Mouse (Mus musculus): Measurements from ENCODE around the gene Ceacam19. TPM values are rescaled to one million over a fixed set of nuclear protein-coding genes. Genes with fewer than 3 reads are reported as not detected.
"Not testable (repeated sequence)": the region's sequence is repeated elsewhere in the genome, so short reads cannot be mapped to it uniquely, and the experiment has no call there.

Gene Ceacam19
- 1.2 TPM in 2 replicates for polyA plus RNA-seq (2014; fragmentation: Nextera tagmentation; extraction: Ambion mirVana)

DNA sequence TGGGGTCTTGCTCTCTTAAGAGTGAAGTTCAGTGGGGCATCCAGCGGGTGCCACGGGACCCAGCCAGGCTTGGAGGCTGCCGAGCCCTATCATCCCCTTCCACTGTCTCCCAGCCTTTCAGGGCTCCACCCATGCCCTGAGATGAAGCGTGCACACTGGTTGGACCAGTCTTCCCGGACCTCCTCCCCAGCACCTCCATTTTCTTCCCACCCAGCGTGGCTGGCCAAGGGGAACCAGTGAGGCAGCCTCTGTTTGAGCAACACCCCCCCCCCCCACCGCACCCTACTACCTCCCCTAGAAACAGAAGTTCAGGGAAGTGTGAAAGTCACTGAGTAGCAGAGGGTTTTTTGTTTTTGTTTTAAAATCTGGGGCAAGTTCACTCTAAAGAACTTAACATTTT lies at the start of gene Ceacam19:
TSS of gene Ceacam19 (minus strand) at position 117 of the 400 bp plus-strand sequence.
- Histone ChIP-seq H3K36me3 (ENCODE audit: control insufficient read depth, insufficient read depth, low read length) (no peaks in the 10 kb centered on the region), H3K27ac (replicated peaks; ENCODE audit: low read depth, low read length) (no peak within 1 kb of the TSS), H3K4me2 (ENCODE audit: low read depth, low read length) (no peak within 1 kb of the TSS), H3K27me3 (replicated peaks; ENCODE audit: control insufficient read depth, insufficient read depth, low read length) (no peaks in the 10 kb centered on the region), H3K9me3 (ENCODE audit: control insufficient read depth, low read length) (0 out of 2 replicates have a peak, but pooled peaks cover 2% of the 10 kb centered on the region), H3K4me3 (ENCODE audit: low read depth, low read length) (no peak within 1 kb of the TSS), H3K9ac (ENCODE audit: low read depth, low read length) (no peak within 1 kb of the TSS), H3K4me1 (ENCODE audit: control insufficient read depth, insufficient read depth, low read length) (no peaks in the 10 kb centered on the region)
- no peak for ATAC-seq (ENCODE audit: low read depth)
- peak; percentile 13 for DNase-seq (ENCODE audit: low spot score)
- WGBS = 75% methylated on average over 7 of the region's 7 CpGs

DNA sequence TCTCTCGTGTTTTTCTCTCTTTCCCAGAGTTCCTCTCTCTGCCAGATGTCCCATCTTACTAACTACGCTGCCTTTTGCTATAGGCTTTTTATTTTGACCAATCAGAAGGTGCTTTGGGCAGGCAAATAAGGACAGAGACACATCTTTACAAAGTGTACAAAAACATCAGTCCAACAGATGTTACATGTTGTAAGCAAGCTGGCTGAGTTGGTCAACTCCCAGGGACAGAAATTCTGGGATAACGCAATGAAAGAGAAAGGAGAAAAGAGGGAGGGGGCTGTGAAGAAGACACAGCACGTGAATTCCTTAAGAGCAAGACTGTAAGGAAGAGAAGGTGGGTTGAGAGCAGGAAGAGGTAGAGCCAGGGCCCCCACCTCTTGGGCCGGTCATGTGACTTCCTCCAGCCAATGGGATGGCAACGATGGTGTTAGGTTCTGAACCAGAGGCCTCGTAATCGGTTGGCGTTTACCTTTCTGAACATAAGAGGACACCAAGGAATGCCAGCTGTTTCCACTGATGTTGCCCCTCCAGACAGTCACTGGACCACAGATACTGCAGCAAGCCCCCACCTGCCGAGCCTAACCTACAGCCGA lies 49.6 kb upstream of the Ceacam19 start:
- H3K4me1 ChIP-seq (ENCODE audit: control insufficient read depth, insufficient read depth, low read length) = no peaks in the 10 kb centered on the region
- no peak overlapping the region for H3K27ac ChIP-seq (replicated peaks; ENCODE audit: low read depth, low read length)
- WGBS = 85% methylated on average over 11 of the region's 11 CpGs
- no peaks in the 10 kb centered on the region for H3K9me3 ChIP-seq (ENCODE audit: control insufficient read depth, low read length)
- H3K9ac ChIP-seq (ENCODE audit: low read depth, low read length) = no peak overlapping the region
- H3K27me3 ChIP-seq (replicated peaks; ENCODE audit: control insufficient read depth, insufficient read depth, low read length) = peaks cover 3% of the 10 kb centered on the region; the same call in 1 of the 2 replicates
- no peak overlapping the region for H3K4me3 ChIP-seq (ENCODE audit: low read depth, low read length)
- ATAC-seq (ENCODE audit: low read depth) (no peak), DNase-seq (ENCODE audit: low spot score) (no peak)
- H3K36me3 ChIP-seq (ENCODE audit: control insufficient read depth, insufficient read depth, low read length) = no peaks in the 10 kb centered on the region
- no peak overlapping the region for H3K4me2 ChIP-seq (ENCODE audit: low read depth, low read length)

DNA sequence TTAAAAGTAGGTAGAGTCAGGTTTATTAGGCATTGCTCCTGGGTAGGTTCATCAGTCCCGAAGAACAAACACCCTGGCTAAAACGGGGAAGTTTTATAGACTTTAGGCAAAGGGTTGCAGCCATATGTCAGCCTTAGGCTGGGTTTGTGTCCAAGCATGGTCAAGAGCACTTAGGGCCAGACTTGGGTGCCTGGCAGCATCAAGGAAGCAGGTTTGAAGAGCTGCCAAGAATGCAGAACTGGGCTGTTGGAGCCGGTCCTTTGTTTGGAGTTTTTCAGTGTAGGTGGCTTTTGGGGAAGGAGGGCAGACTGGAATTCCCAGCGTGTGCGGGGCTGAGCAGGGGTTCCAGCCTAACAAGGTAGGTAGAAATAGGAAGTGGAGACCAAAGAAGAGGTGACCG lies 48.2 kb upstream of the Ceacam19 start:
- 70% methylated on average over 6 of the region's 6 CpGs for WGBS
- H3K27ac ChIP-seq (replicated peaks; ENCODE audit: low read depth, low read length) = no peak overlapping the region
- H3K4me2 ChIP-seq (ENCODE audit: low read depth, low read length) = no peak overlapping the region
- peaks cover 10% of the 10 kb centered on the region for H3K27me3 ChIP-seq (replicated peaks; ENCODE audit: control insufficient read depth, insufficient read depth, low read length)
- no peak overlapping the region for H3K4me3 ChIP-seq (ENCODE audit: low read depth, low read length)
- H3K4me1 ChIP-seq (ENCODE audit: control insufficient read depth, insufficient read depth, low read length) = no peaks in the 10 kb centered on the region
- DNase-seq (ENCODE audit: low spot score) (no peak), ATAC-seq (ENCODE audit: low read depth) (no peak)
- no peak overlapping the region for H3K9ac ChIP-seq (ENCODE audit: low read depth, low read length)
- no peaks in the 10 kb centered on the region for H3K36me3 ChIP-seq (ENCODE audit: control insufficient read depth, insufficient read depth, low read length)
- H3K9me3 ChIP-seq (ENCODE audit: control insufficient read depth, low read length) = no peaks in the 10 kb centered on the region

DNA sequence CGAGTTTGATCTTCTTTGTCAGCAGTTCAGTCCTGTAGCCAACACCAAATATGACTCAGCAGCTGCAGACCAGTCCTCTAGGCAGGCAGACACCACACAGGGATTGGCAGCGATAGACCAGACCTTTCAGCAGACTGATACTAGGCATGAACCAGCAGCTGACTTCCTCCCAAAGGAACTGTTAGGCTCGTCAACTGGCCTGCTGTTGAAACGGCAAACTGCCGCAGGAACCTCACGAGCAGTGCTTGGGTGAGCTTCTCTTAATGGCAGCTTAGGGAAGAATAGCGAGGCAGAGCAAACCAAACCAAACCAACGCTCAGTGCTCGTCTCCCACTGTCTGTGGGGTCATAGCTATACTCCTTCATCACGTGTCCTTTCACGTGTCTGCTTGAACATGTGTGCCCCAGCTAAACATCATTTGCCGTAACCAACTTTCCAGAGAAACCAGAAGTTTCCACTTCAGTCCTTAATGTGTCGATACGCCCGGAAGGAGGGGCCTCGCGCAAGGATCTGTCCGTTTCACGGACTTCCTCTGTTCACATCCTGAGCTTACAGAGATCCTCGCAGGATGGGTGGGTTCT lies 47.5 kb upstream of the Ceacam19 start:
- Histone ChIP-seq H3K27me3 (replicated peaks; ENCODE audit: control insufficient read depth, insufficient read depth, low read length) (peaks cover 10% of the 10 kb centered on the region), H3K4me2 (ENCODE audit: low read depth, low read length) (no peak overlapping the region), H3K4me3 (ENCODE audit: low read depth, low read length) (no peak overlapping the region), H3K9ac (ENCODE audit: low read depth, low read length) (no peak overlapping the region), H3K9me3 (ENCODE audit: control insufficient read depth, low read length) (no peaks in the 10 kb centered on the region), H3K4me1 (ENCODE audit: control insufficient read depth, insufficient read depth, low read length) (no peaks in the 10 kb centered on the region), H3K27ac (replicated peaks; ENCODE audit: low read depth, low read length) (no peak overlapping the region), H3K36me3 (ENCODE audit: control insufficient read depth, insufficient read depth, low read length) (no peaks in the 10 kb centered on the region)
- DNase-seq (ENCODE audit: low spot score) (peak; percentile 26), ATAC-seq (ENCODE audit: low read depth) (no peak)
- WGBS = 68% methylated on average over 20 of the region's 20 CpGs

DNA sequence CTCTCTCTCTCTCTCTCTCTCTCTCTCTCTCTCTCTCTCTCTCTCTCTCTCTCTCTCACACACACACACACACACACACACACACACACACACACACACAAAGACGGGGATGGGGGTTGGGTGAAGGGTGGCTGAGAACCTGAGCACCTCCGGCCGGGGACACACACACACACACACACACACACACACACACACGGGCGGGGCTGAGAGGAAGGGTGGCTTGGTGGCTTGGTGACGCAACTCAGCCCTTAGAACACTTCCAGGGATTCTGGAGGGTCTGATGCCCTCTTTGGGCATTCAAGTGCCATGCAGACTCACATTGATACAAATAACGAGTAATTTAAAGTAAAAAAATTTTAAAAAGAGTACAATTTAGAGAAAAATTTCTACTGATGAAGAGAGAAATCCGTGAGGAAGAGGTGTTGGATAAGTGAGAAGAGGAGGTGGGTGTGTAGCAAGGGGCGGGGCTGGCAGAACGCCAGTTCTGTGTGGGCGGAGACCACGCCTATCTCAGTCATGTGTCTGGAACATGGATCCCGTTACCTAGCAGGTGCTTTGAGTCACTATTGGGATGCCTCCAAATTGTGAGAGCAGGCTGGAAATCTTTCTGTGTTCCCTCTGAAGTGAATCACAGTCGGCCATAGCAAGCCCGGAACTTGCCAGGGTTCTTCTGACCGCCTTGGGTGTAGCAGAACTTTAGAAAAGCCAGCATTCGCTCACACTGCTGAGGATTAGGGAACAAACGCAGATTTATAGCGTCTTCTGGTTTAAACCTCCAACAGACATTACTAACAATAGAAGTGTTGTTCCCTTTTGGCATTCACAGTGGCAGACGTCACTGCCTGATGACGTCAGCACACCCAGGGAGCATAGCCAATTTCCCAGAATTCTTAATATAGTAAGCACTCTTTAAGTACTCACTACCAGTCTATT lies 45.4 kb upstream of the Ceacam19 start:
- Histone ChIP-seq H3K36me3 (ENCODE audit: control insufficient read depth, insufficient read depth, low read length) (no peaks in the 10 kb centered on the region), H3K27ac (replicated peaks; ENCODE audit: low read depth, low read length) (no peak overlapping the region; the same call in 1 of the 2 replicates), H3K9me3 (ENCODE audit: control insufficient read depth, low read length) (no peaks in the 10 kb centered on the region), H3K9ac (ENCODE audit: low read depth, low read length) (0 out of 2 replicates have a peak overlapping the region, but pooled peaks have one; percentile 14), H3K4me1 (ENCODE audit: control insufficient read depth, insufficient read depth, low read length) (no peaks in the 10 kb centered on the region), H3K4me2 (ENCODE audit: low read depth, low read length) (peak overlapping the region; percentile 31), H3K4me3 (ENCODE audit: low read depth, low read length) (peak overlapping the region; percentile 2; the same call in 1 of the 2 replicates), H3K27me3 (replicated peaks; ENCODE audit: control insufficient read depth, insufficient read depth, low read length) (peaks cover 10% of the 10 kb centered on the region)
- DNase-seq (ENCODE audit: low spot score) (peak; percentile 88), ATAC-seq (ENCODE audit: low read depth) (peak; percentile 88)
- 21% methylated on average over 21 of the region's 21 CpGs for WGBS

DNA sequence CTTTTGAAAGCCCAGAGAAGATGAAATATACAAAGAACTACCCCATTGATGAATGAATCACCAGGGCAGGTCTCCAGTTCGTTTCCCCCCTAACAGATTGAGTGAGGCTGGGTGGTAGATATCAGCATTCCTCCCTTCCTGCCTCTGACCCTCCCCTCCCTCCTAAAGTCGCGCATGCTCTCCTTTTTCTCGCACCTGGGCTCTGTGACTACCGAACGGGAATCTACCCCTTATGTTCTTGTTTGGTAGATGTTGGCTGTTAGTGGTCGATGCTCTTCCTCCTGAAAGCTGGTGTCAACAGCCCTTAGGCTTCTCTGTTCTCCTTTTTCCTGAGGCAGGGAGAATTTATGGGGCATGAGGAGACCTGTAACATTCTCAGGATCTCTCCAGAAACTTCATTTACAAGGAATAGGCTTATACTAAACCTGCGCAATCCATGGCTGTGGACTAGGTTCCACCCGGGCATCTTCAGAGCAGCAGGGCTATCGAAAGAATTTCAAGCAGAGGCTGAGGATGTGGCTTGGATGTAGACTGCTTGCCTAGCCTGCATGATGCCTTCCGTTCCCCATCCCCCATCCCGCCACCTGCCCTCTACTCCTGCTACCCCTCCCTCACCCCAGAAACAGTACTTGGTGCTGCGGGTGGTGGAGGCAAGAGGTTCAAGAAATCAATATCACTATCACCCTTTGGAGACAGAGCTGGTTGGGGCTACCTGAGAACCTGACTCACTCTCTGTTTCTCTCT lies 44.5 kb upstream of the Ceacam19 start:
- H3K27ac ChIP-seq (replicated peaks; ENCODE audit: low read depth, low read length) = no peak overlapping the region
- H3K9me3 ChIP-seq (ENCODE audit: control insufficient read depth, low read length) = no peaks in the 10 kb centered on the region
- WGBS = 28% methylated on average over 13 of the region's 13 CpGs
- no peaks in the 10 kb centered on the region for H3K36me3 ChIP-seq (ENCODE audit: control insufficient read depth, insufficient read depth, low read length)
- H3K27me3 ChIP-seq (replicated peaks; ENCODE audit: control insufficient read depth, insufficient read depth, low read length) = peaks cover 10% of the 10 kb centered on the region
- no peaks in the 10 kb centered on the region for H3K4me1 ChIP-seq (ENCODE audit: control insufficient read depth, insufficient read depth, low read length)
- H3K9ac ChIP-seq (ENCODE audit: low read depth, low read length) = no peak overlapping the region
- ATAC-seq (ENCODE audit: low read depth) = peak; percentile 41; the same call in 1 of the 2 replicates
- no peak overlapping the region for H3K4me2 ChIP-seq (ENCODE audit: low read depth, low read length)
- H3K4me3 ChIP-seq (ENCODE audit: low read depth, low read length) = no peak overlapping the region
- DNase-seq (ENCODE audit: low spot score) = no peak

DNA sequence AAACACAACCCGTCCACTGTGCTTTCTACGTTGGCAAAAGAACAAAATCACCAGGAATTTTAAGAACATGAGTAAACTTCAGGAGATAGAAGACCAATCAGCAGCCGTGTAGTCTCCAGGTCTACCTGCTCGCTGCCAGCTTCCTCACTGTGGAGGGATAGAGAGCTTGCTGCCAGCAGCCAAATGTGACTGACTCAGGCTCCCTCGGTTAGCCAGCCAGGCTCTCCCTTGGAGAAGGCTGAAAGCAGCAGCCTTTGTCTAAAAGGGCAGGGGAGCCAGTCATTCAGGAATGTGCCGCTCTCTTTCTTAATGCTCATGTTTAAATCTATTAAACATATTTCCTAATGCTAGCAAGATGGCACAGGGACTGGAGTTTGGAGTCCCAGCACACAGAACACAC lies 42.7 kb upstream of the Ceacam19 start:
- H3K36me3 ChIP-seq (ENCODE audit: control insufficient read depth, insufficient read depth, low read length); H3K9ac ChIP-seq (ENCODE audit: low read depth, low read length); DNase-seq (ENCODE audit: low spot score); H3K9me3 ChIP-seq (ENCODE audit: control insufficient read depth, low read length); H3K4me2 ChIP-seq (ENCODE audit: low read depth, low read length); H3K27ac ChIP-seq (replicated peaks; ENCODE audit: low read depth, low read length); H3K4me1 ChIP-seq (ENCODE audit: control insufficient read depth, insufficient read depth, low read length); H3K4me3 ChIP-seq (ENCODE audit: low read depth, low read length); ATAC-seq (ENCODE audit: low read depth): not testable (repeated sequence)
- WGBS = 66% methylated on average over 6 of the region's 6 CpGs
- peaks cover 10% of the 10 kb centered on the region for H3K27me3 ChIP-seq (replicated peaks; ENCODE audit: control insufficient read depth, insufficient read depth, low read length)

DNA sequence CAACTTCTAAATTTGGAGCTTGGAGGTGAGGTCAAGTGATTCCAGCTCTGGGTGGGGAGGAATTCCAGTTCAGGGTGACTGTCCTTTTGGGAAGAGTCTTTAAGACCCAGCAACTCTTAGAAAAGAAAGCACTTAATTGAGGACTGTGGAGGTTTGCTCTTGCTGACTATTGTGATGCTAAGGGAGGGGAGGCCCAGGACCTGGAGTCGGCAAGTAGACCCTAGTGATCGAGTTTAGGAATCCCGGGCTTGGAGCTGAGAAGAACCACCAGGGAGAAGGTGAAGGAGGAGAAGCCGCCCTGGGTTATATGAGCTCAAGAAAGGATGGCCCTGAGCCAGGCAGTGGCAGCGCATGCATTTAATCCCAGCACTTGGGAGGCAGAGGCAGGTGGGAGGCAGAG lies 40.7 kb upstream of the Ceacam19 start:
- H3K27me3 ChIP-seq (replicated peaks; ENCODE audit: control insufficient read depth, insufficient read depth, low read length) = peaks cover 10% of the 10 kb centered on the region
- DNase-seq (ENCODE audit: low spot score) (no peak), ATAC-seq (ENCODE audit: low read depth) (no peak)
- WGBS = 64% methylated on average over 5 of the region's 5 CpGs
- H3K36me3 ChIP-seq (ENCODE audit: control insufficient read depth, insufficient read depth, low read length) = no peaks in the 10 kb centered on the region
- H3K27ac ChIP-seq (replicated peaks; ENCODE audit: low read depth, low read length) = no peak overlapping the region
- H3K9me3 ChIP-seq (ENCODE audit: control insufficient read depth, low read length) = no peaks in the 10 kb centered on the region
- no peak overlapping the region for H3K4me2 ChIP-seq (ENCODE audit: low read depth, low read length)
- H3K4me3 ChIP-seq (ENCODE audit: low read depth, low read length) = no peak overlapping the region
- H3K4me1 ChIP-seq (ENCODE audit: control insufficient read depth, insufficient read depth, low read length) = no peaks in the 10 kb centered on the region
- no peak overlapping the region for H3K9ac ChIP-seq (ENCODE audit: low read depth, low read length)
